ENCODE assay signal across 8 mouse cellular contexts in the genomic region with DNA sequence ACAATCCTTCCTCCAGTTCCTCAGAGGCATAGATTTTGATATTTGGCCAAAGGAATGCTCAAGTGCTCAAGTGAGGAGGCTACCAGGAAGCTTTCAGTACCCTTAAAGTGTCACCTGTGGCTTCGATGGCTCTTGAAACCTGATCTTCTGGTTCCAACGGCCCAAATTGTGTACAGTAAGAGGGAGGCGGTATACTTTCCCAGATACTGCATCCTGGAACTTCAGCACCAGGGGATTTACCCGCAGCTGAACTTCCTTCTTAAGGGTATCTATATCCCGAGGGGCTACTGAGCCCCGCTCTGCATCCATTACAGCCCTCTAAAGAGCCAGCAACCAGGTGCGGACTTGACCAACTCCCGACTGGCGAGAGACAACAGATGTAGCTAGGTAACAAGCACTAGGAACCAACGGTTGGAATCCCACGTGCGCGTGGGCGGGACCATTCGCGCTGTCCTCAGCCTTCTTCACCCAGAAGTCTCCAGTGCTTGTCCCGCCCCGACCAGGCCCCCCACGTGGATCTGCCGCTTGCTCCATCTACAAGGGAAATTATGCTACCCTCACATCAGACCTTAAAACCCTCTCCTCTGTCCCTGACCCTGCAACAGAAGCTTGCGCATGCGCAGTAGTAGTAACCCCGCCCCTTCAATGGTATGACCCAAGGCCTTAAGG. TPM values are rescaled to one million over a fixed set of nuclear protein-coding genes. Genes with fewer than 3 reads are reported as not detected.
DNase-seq lines count a peak whose midpoint lies in the region; ATAC-seq lines count a peak whose summit lies in the region.

Gene Gm7173 (minus strand): TSS at position 309 of the 669 bp plus-strand sequence.

- WGBS in embryonic facial prominence, embryonic 15.5 days, result 17% methylated on average over 23 of the region's 23 CpGs
- WGBS in large intestine, adult 2 months, result 28% methylated on average over 23 of the region's 23 CpGs
- 17% methylated on average over 23 of the region's 23 CpGs for WGBS in liver, embryonic 12.5 days (ENCODE audit: insufficient replicate concordance)
- WGBS in neural tube, embryonic 12.5 days, result 25% methylated on average over 23 of the region's 23 CpGs

- no peaks in the 10 kb centered on the region for H3K4me1 ChIP-seq in embryonic facial prominence, embryonic 15.5 days
- H3K4me1 ChIP-seq in liver, embryonic 12.5 days, result no peaks in the 10 kb centered on the region
- H3K4me1 ChIP-seq in neural tube, embryonic 12.5 days, result no peaks in the 10 kb centered on the region

- no peaks in the 10 kb centered on the region for H3K27me3 ChIP-seq in embryonic facial prominence, embryonic 15.5 days
- no peaks in the 10 kb centered on the region for H3K27me3 ChIP-seq in liver, embryonic 12.5 days (replicated peaks)
- H3K27me3 ChIP-seq in neural tube, embryonic 12.5 days (replicated peaks), result no peaks in the 10 kb centered on the region

- intact Hi-C loops in heart, postnatal 25 days (cut with DNase I), result no loop called here

- no peak for ATAC-seq in embryonic facial prominence, embryonic 15.5 days (ENCODE audit: insufficient number of reproducible peaks, low FRiP score, low TSS enrichment, low read depth)
- no peak; the same call in 1 of the 2 replicates for ATAC-seq in liver, embryonic 12.5 days
- peak; percentile 87 for ATAC-seq in neural tube, embryonic 12.5 days (ENCODE audit: low FRiP score, low read depth)

- H3K9me3 ChIP-seq in embryonic facial prominence, embryonic 15.5 days (replicated peaks), result no peaks in the 10 kb centered on the region
- no peaks in the 10 kb centered on the region for H3K9me3 ChIP-seq in liver, embryonic 12.5 days (replicated peaks)
- H3K9me3 ChIP-seq in neural tube, embryonic 12.5 days, result no peaks in the 10 kb centered on the region

- H3K36me3 ChIP-seq in embryonic facial prominence, embryonic 15.5 days, result no peaks in the 10 kb centered on the region
- no peaks in the 10 kb centered on the region for H3K36me3 ChIP-seq in liver, embryonic 12.5 days
- no peaks in the 10 kb centered on the region for H3K36me3 ChIP-seq in neural tube, embryonic 12.5 days

- no peak within 1 kb of the TSS for H3K9ac ChIP-seq in embryonic facial prominence, embryonic 15.5 days
- H3K9ac ChIP-seq in liver, embryonic 12.5 days, result no peak within 1 kb of the TSS
- no peak within 1 kb of the TSS for H3K9ac ChIP-seq in neural tube, embryonic 12.5 days

- H3K27ac ChIP-seq in embryonic facial prominence, embryonic 15.5 days (replicated peaks), result no peak within 1 kb of the TSS
- no peak within 1 kb of the TSS for H3K27ac ChIP-seq in liver, embryonic 12.5 days
- no peak within 1 kb of the TSS for H3K27ac ChIP-seq in neural tube, embryonic 12.5 days

- peak within 1 kb of the TSS; percentile 47 for H3K4me2 ChIP-seq in embryonic facial prominence, embryonic 15.5 days (replicated peaks)
- H3K4me2 ChIP-seq in liver, embryonic 12.5 days, result peak within 1 kb of the TSS; percentile 47
- peak within 1 kb of the TSS; percentile 53 for H3K4me2 ChIP-seq in neural tube, embryonic 12.5 days (replicated peaks)

- peak; percentile 78 for DNase-seq in heart, adult 11 months
- no peak for DNase-seq in heart, adult 8-10 months (ENCODE audit: low spot score)
- peak; percentile 1 for DNase-seq in heart, postnatal 25 days (ENCODE audit: low spot score)
- peak; percentile 16 for DNase-seq in large intestine, adult 2 months (ENCODE audit: low read depth, low spot score)
- DNase-seq in urinary bladder, postnatal 25 days (ENCODE audit: low spot score), result peak; percentile 10

- peak within 1 kb of the TSS; percentile 40 for H3K4me3 ChIP-seq in embryonic facial prominence, embryonic 15.5 days (replicated peaks)
- H3K4me3 ChIP-seq in liver, embryonic 12.5 days, result peak within 1 kb of the TSS; percentile 29
- H3K4me3 ChIP-seq in neural tube, embryonic 12.5 days, result peak within 1 kb of the TSS; percentile 34

RNA-seq across cellular contexts. Expression of gene Gm7173, which starts in this region (rescaled TPM):
- under 1 TPM; 0.03 to 0.16 (median 0.06) TPM for total RNA-seq in heart, adult 8-10 months (2022)
- polyA plus RNA-seq in embryonic facial prominence, embryonic 15.5 days (2015; fragmentation: Nextera tagmentation; extraction: Ambion mirVana), result 0.83 and 1.1 TPM in 2 replicates
- total RNA-seq in heart, postnatal 25 days (2021), result not detected
- 0.04 and 0.11 TPM in 2 replicates for polyA plus RNA-seq in large intestine, adult 2 months (2012; rRNA removed)
- 0.05 and 0.14 TPM in 2 replicates for polyA plus RNA-seq in liver, embryonic 12.5 days (2016; fragmentation: Nextera tagmentation; extraction: Ambion mirVana)
- polyA plus RNA-seq in neural tube, embryonic 12.5 days (2016; fragmentation: Nextera tagmentation; extraction: Ambion mirVana), result 0.36 and 0.76 TPM in 2 replicates

Comparison
In these comparisons a context has a peak if more than half of its experiments do, and no peak if none do; other contexts are left out.
1. Peak in DNase-seq in heart, postnatal 25 days; RNA of the gene not detected or under 1 TPM.
2. Peak in DNase-seq in large intestine, adult 2 months; RNA of the gene not detected or under 1 TPM.
3. Peak in ATAC-seq, H3K4me3 ChIP-seq and H3K4me2 ChIP-seq in neural tube, embryonic 12.5 days; RNA of the gene not detected or under 1 TPM.